Mouse (Mus musculus) midbrain, embryonic 10.5 days (tissue): ENCODE data around the gene Rnaseh2a. TPM values are rescaled to one million over a fixed set of nuclear protein-coding genes. Genes with fewer than 3 reads are reported as not detected.
A peak's percentile ranks its signal among the peaks of the same experiment; 100 is the strongest.

Source experiments
- DNase-seq: peaks from one replicate; pipeline ENCODE4 v3.0.0-alpha.2; 2017; ENCODE audit warnings: low spot score
- H3K27ac ChIP-seq: fragments of 300-500 bp; sonication (generic); replicated peaks from 2 replicates; pipeline ENCODE4 v1.5.1; 2016; ENCODE audit warnings: mild to moderate bottlenecking
- H3K27me3 ChIP-seq: fragments of 300-500 bp; sonication (generic); 2 replicates; pipeline ENCODE4 v1.6.1; 2016; ENCODE audit warnings: low read depth, mild to moderate bottlenecking; ENCODE audit not compliant: poor library complexity, severe bottlenecking
- H3K36me3 ChIP-seq: fragments of 300-500 bp; sonication (generic); 2 replicates; pipeline ENCODE4 v1.6.1; 2016; ENCODE audit warnings: mild to moderate bottlenecking, moderate library complexity
- H3K4me1 ChIP-seq: fragments of 300-500 bp; sonication (generic); 2 replicates; pipeline ENCODE4 v1.6.1; 2016
- H3K4me3 ChIP-seq: fragments of 300-500 bp; sonication (generic); 2 replicates; pipeline ENCODE4 v1.5.1; 2016; ENCODE audit warnings: mild to moderate bottlenecking, moderate library complexity
- H3K9me3 ChIP-seq: fragments of 300-500 bp; sonication (generic); replicated peaks from 2 replicates; pipeline ENCODE4 v1.6.1; 2016; ENCODE audit warnings: mild to moderate bottlenecking
- WGBS: fragments of 180-500 bp; shearing (Covaris S2); methylation state at CpG from one replicate; pipeline ENCODE4 v1.1.7; 2016; 5-methylcytosine and 5-hydroxymethylcytosine counted together
- polyA plus RNA-seq: library from polyadenylated mRNA; unstranded; fragments of >200 nt; fragmentation: Nextera tagmentation; extraction: Ambion mirVana; gene quantifications from 2 replicates; pipeline ENCODE4 v1.2.1, GENCODE M21; 2016

The Rnaseh2a gene
- polyA plus RNA-seq, 1 experiment from 2014 or later = 158 TPM

DNA sequence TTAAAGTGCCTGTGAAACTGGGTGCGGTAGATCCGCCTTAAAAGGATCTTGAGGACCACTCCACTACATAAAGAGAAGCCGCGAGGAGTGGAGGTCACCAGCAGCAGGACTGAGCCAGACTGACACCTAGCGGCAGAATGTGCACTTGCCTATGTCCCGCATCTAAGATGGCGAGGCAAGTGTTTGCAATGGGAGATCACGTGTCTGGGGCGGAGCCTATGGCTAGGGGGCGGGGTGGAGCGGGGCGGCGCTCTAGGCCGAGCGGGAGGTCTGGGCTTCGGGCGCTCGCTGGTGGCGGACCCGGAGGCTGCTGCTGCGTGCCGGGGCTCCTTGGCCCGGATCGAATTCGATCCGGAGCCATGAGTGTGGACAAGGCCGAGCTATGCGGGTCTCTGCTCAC, 20.8 kb upstream of the Rnaseh2a start, which contains the start of gene Hook2:
Gene Hook2, plus strand, starts transcription at position 255 of the 400 bp plus-strand sequence.
- no peaks in the 10 kb centered on the region for H3K36me3 ChIP-seq
- peaks cover 35% of the 10 kb centered on the region for H3K4me1 ChIP-seq
- WGBS = under 1% methylated on average over 28 of the region's 28 CpGs
- peak within 1 kb of the TSS; percentile 72 for H3K4me3 ChIP-seq
- no peaks in the 10 kb centered on the region for H3K9me3 ChIP-seq
- peaks cover 60% of the 10 kb centered on the region for H3K27me3 ChIP-seq
- H3K27ac ChIP-seq = peak within 1 kb of the TSS; percentile 88
- DNase-seq = peak; percentile 96

- WGBS = under 1% methylated on average over 15 of the region's 15 CpGs
- peak; percentile 90 for DNase-seq
- Histone ChIP-seq H3K4me3 (peak overlapping the region; percentile 72), H3K27ac (peak overlapping the region; percentile 88), H3K27me3 (peaks cover 60% of the 10 kb centered on the region), H3K9me3 (no peaks in the 10 kb centered on the region), H3K4me1 (peaks cover 40% of the 10 kb centered on the region), H3K36me3 (no peaks in the 10 kb centered on the region)
These were observed 20.2 kb upstream of the Rnaseh2a start for GRCm38 (mm10) chr8:84989810-84990209.

GRCm38 (mm10) chr8:84989311-84989731, 19.8 kb upstream of the Rnaseh2a start:
- no peak for DNase-seq
- Histone ChIP-seq H3K9me3 (no peaks in the 10 kb centered on the region), H3K4me3 (peak overlapping the region; percentile 72), H3K36me3 (no peaks in the 10 kb centered on the region), H3K27ac (no peak overlapping the region), H3K4me1 (peaks cover 45% of the 10 kb centered on the region), H3K27me3 (peaks cover 60% of the 10 kb centered on the region)
- 16% methylated on average over 15 of the region's 15 CpGs for WGBS

GRCm38 (mm10) chr8:84987903-84988302, 18.3 kb upstream of the Rnaseh2a start:
- peaks cover 47% of the 10 kb centered on the region for H3K4me1 ChIP-seq
- DNase-seq = no peak
- H3K27me3 ChIP-seq = peaks cover 69% of the 10 kb centered on the region
- no peak overlapping the region for H3K4me3 ChIP-seq
- WGBS = 80% methylated on average over 2 of the region's 2 CpGs
- H3K27ac ChIP-seq = no peak overlapping the region
- H3K36me3 ChIP-seq = no peaks in the 10 kb centered on the region
- H3K9me3 ChIP-seq = no peaks in the 10 kb centered on the region

DNA sequence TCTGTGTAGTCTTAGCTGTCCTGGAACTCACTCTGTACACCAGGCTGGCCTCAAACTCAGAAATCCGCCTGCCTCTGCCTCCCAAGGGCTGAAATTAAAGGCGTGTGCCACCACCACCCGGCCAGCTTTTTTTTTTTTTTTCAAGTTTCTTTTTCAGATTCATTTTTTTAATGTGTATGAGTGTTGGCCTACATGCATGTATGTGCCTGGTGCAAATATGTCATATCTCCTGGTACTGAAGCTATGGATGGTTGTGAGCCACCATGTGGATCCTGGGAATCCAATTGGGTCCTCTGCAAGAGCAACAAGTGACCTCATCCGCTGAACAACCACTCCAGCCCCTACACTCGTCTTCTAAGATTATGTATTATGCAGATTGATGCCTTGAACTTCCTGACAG, 17.8 kb upstream of the Rnaseh2a start:
- peaks cover 71% of the 10 kb centered on the region for H3K27me3 ChIP-seq
- peaks cover 47% of the 10 kb centered on the region for H3K4me1 ChIP-seq
- no peaks in the 10 kb centered on the region for H3K9me3 ChIP-seq
- no peak overlapping the region for H3K4me3 ChIP-seq
- WGBS = 86% methylated on average over 5 of the region's 5 CpGs
- DNase-seq = no peak
- H3K27ac ChIP-seq = no peak overlapping the region
- no peaks in the 10 kb centered on the region for H3K36me3 ChIP-seq

DNA sequence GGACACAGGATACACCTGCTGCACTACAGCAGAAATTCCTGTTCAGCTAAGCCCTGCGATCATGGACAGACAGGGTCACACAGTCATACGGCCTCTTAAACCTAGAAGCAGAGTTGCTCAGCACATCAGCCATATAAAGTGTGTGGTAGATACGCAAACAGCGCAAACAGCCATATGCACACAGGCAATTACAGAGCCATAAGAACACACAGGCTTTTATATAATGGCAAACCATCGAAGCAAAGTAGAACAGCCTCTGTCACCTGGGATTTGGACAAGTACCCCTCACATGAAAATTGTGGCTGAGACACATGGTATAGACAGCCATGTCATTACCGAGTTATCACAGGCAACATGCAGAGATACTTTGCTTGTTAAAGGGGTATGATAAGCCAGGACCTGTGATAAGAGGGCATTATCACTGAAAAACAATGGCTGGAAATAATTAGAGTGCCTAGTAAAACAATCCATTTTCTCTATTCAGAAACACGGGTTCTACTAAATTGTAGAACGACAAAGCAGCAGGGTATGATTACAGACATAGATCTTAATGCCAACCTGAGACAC, 16.9 kb upstream of the Rnaseh2a start:
- Histone ChIP-seq H3K4me3 (peak overlapping the region; percentile 68), H3K36me3 (no peaks in the 10 kb centered on the region), H3K27ac (peak overlapping the region; percentile 83), H3K9me3 (no peaks in the 10 kb centered on the region), H3K27me3 (peaks cover 76% of the 10 kb centered on the region), H3K4me1 (peaks cover 47% of the 10 kb centered on the region)
- no peak for DNase-seq
- 45% methylated on average over 8 of the region's 8 CpGs for WGBS

- WGBS = under 1% methylated on average over 53 of the region's 53 CpGs
- Histone ChIP-seq H3K4me3 (peak overlapping the region; percentile 68), H3K27ac (peak overlapping the region; percentile 83), H3K36me3 (no peaks in the 10 kb centered on the region), H3K27me3 (peaks cover 78% of the 10 kb centered on the region), H3K4me1 (peaks cover 45% of the 10 kb centered on the region), H3K9me3 (no peaks in the 10 kb centered on the region)
- DNase-seq = peak; percentile 84
These were observed 16.3 kb upstream of the Rnaseh2a start for GRCm38 (mm10) chr8:84985684-84986378.

- Histone ChIP-seq H3K27me3 (peaks cover 84% of the 10 kb centered on the region), H3K36me3 (no peaks in the 10 kb centered on the region), H3K9me3 (no peaks in the 10 kb centered on the region), H3K4me1 (peaks cover 45% of the 10 kb centered on the region), H3K4me3 (peak overlapping the region; percentile 68), H3K27ac (peak overlapping the region; percentile 83)
- no peak for DNase-seq
- WGBS = 1% methylated on average over 23 of the region's 23 CpGs
These were observed 15.6 kb upstream of the Rnaseh2a start for GRCm38 (mm10) chr8:84985049-84985683.

- Histone ChIP-seq H3K9me3 (no peaks in the 10 kb centered on the region), H3K27me3 (peaks cover 91% of the 10 kb centered on the region), H3K27ac (peak overlapping the region; percentile 83), H3K4me1 (peaks cover 45% of the 10 kb centered on the region), H3K36me3 (no peaks in the 10 kb centered on the region), H3K4me3 (peak overlapping the region; percentile 68)
- no peak for DNase-seq
- 11% methylated on average over 16 of the region's 16 CpGs for WGBS
These were observed 14.9 kb upstream of the Rnaseh2a start for GRCm38 (mm10) chr8:84984294-84985048.

GRCm38 (mm10) chr8:84982499-84983011, 13.0 kb upstream of the Rnaseh2a start:
- WGBS = 77% methylated on average over 3 of the region's 3 CpGs
- peaks cover 92% of the 10 kb centered on the region for H3K27me3 ChIP-seq
- H3K4me1 ChIP-seq = peaks cover 58% of the 10 kb centered on the region

DNA sequence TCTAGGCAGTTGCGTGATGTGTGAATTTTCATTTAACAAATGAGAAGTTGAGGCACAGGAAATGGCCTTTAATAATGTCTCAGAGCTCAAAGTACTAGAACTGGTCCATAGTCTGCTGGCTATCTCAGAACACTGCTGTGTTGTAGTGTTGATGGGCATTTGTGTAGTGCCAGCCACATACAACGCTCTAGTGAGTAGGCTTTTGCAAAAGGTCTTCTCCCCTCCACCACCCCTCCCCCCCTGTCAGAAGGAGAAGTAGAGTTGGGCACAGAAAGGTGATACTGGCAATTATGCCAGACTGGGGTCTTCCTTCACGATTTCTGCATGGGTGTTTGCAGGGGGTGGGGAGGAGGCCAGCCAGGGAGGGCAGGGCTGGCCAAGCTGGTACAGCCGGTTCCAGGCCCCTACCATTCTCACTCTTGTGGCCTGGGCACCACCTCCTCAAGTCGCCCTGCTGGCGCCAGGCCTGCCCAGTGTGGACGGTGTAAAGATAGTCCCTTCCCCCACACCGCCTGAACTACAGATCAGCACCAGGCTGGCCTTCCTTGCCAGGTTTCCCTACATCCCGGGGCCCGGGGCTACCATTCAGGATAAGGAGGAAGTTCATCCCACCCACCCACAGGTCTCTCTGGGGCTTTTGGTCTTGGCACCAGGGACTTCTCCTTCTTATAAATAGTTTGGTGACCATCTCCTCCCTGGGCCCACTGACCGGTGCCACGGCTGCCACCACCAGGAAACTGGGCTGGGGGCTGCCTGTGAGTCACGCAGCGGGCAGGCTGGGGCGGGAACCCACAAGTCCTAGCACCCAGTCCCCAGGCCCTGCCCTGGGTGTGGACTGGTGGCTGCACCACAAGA, 12.3 kb upstream of the Rnaseh2a start:
- Histone ChIP-seq H3K4me1 (peaks cover 65% of the 10 kb centered on the region), H3K4me3 (no peak overlapping the region), H3K27ac (no peak overlapping the region), H3K9me3 (no peaks in the 10 kb centered on the region), H3K36me3 (no peaks in the 10 kb centered on the region), H3K27me3 (peaks cover 92% of the 10 kb centered on the region)
- WGBS = 80% methylated on average over 15 of the region's 15 CpGs
- no peak for DNase-seq

More at GRCm38 (mm10) chr8:84982499-84983011, 13.0 kb upstream of the Rnaseh2a start:
- Histone ChIP-seq H3K27ac (no peak overlapping the region), H3K36me3 (no peaks in the 10 kb centered on the region), H3K9me3 (no peaks in the 10 kb centered on the region), H3K4me3 (no peak overlapping the region)
- DNase-seq = no peak
